Mouse (Mus musculus) liver, embryonic 11.5 days (tissue): ENCODE results near the gene Ppp2r5c. TPM values are rescaled to one million over a fixed set of nuclear protein-coding genes. Genes with fewer than 3 reads are reported as not detected.

Experiments
- ATAC-seq: fragments of 200-750 bp; cut with Nextera tagmentation; replicated peaks from 2 replicates; pipeline ENCODE4 v1.8.0; 2017; ENCODE audit warnings: moderate number of reproducible peaks, mild to moderate bottlenecking, moderate TSS enrichment, moderate library complexity; ENCODE audit not compliant: low FRiP score
- DNase-seq: peaks from one replicate; pipeline ENCODE4 v3.0.0-alpha.2; 2017; ENCODE audit warnings: low spot score
- H3K27ac ChIP-seq: fragments of 300-500 bp; sonication (generic); 2 replicates; pipeline ENCODE4 v1.5.1; 2014; ENCODE audit warnings: mild to moderate bottlenecking, low read depth, low read length, control low read depth
- H3K27me3 ChIP-seq: fragments of 300-500 bp; sonication (generic); replicated peaks from 2 replicates; pipeline ENCODE4 v1.6.1; 2014; ENCODE audit warnings: low read length, mixed read lengths; ENCODE audit not compliant: control insufficient read depth, insufficient read depth
- H3K36me3 ChIP-seq: fragments of 300-500 bp; sonication (generic); 2 replicates; pipeline ENCODE4 v1.6.1; 2014; ENCODE audit warnings: mild to moderate bottlenecking, low read length, moderate library complexity, mixed read lengths; ENCODE audit not compliant: control insufficient read depth, insufficient read depth
- H3K4me1 ChIP-seq: fragments of 300-500 bp; sonication (generic); replicated peaks from 2 replicates; pipeline ENCODE4 v1.6.1; 2014; ENCODE audit warnings: low read length, mixed read lengths; ENCODE audit not compliant: control insufficient read depth, insufficient read depth
- H3K4me2 ChIP-seq: fragments of 300-500 bp; sonication (generic); 2 replicates; pipeline ENCODE4 v1.6.1; 2014; ENCODE audit warnings: mild to moderate bottlenecking, control low read depth, moderate library complexity
- H3K4me3 ChIP-seq: fragments of 300-500 bp; sonication (generic); 2 replicates; pipeline ENCODE4 v1.5.1; 2014; ENCODE audit warnings: low read depth, low read length, control low read depth
- H3K9ac ChIP-seq: fragments of 300-500 bp; sonication (generic); 2 replicates; pipeline ENCODE4 v1.6.1; 2014; ENCODE audit warnings: low read depth, low read length, control low read depth
- H3K9me3 ChIP-seq: fragments of 300-500 bp; sonication (generic); 2 replicates; pipeline ENCODE4 v1.6.1; 2016; ENCODE audit warnings: low read length, inconsistent platforms, mixed read lengths; ENCODE audit not compliant: control insufficient read depth
- WGBS: fragments of 180-500 bp; shearing (Covaris S2); extraction: QIAGEN DNeasy Blood & Tissue Kit; methylation state at CpG from one replicate; pipeline ENCODE4 v1.1.7; 2014; 5-methylcytosine and 5-hydroxymethylcytosine counted together
- polyA plus RNA-seq: library from polyadenylated mRNA; unstranded; fragments of >200 nt; fragmentation: Nextera tagmentation; extraction: Ambion mirVana; gene quantifications from 2 replicates; pipeline ENCODE4 v1.2.1, GENCODE M21; 2014

Ppp2r5c gene
- polyA plus RNA-seq, 1 experiment from 2014 or later = 138 TPM

GRCm38 (mm10) chr12:110436638-110437366 is 10.1 kb upstream of the Ppp2r5c start:
- 39% methylated on average over 9 of the region's 9 CpGs for WGBS
- DNase-seq = no peak
- H3K9ac ChIP-seq = no peak overlapping the region
- no peaks in the 10 kb centered on the region for H3K36me3 ChIP-seq
- H3K4me3 ChIP-seq = no peak overlapping the region
- H3K4me2 ChIP-seq = no peak overlapping the region
- no peak overlapping the region for H3K27ac ChIP-seq
- no peaks in the 10 kb centered on the region for H3K4me1 ChIP-seq
- no peaks in the 10 kb centered on the region for H3K9me3 ChIP-seq
- no peaks in the 10 kb centered on the region for H3K27me3 ChIP-seq
- no peak for ATAC-seq

DNA sequence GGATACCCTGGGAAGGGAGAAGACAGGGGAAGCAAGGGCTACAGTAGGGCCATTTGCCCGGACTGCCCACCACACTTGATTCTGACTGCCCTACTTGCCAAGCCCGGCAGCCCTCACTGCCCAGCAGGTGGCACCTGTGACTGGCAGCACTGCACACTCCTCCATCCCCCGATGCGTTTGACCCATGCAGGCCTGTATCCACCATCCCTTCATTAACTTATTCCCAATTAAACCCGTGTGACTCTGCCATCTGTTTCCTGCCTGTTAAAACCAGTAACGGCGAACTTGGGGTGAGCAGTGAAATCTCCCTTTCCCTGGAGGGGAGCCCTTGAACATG is 9.6 kb upstream of the Ppp2r5c start:
- Histone ChIP-seq H3K4me3 (no peak overlapping the region), H3K9ac (no peak overlapping the region), H3K27me3 (no peaks in the 10 kb centered on the region), H3K36me3 (no peaks in the 10 kb centered on the region), H3K27ac (no peak overlapping the region), H3K9me3 (no peaks in the 10 kb centered on the region), H3K4me2 (no peak overlapping the region), H3K4me1 (no peaks in the 10 kb centered on the region)
- ATAC-seq (no peak), DNase-seq (no peak)
- 64% methylated on average over 7 of the region's 7 CpGs for WGBS

DNA sequence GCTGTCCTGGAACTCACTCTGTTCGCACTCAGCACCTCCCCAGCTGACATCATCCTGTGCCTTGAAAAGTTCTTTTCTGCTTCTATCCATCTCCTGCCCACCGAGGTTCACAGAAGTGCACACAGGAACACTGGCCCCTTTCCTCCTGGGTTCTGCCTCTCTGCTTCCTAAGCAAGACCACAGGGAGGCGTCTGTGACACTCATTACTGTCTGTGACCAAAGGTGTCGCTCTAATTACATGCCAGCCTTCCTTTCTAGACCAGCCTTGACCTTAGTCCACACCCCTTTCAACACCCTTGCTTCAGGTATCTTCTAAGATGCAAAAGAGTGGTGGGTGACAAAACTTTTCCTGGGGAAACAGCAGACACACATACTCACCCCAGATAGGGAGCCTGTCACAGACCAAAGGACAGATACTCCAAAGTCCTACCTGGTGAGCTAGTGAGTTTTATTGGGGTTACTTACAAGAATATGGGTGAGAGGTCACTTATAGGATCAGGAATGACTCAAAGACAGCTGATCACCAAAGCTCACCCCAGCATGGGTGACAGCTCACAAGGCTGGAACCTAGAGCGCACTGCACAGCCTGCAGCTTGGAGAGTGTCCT is 8.4 kb upstream of the Ppp2r5c start:
- H3K36me3 ChIP-seq = no peaks in the 10 kb centered on the region
- no peak overlapping the region for H3K4me3 ChIP-seq
- H3K4me1 ChIP-seq = no peaks in the 10 kb centered on the region
- no peak overlapping the region for H3K4me2 ChIP-seq
- WGBS = 30% methylated on average over 5 of the region's 5 CpGs
- no peak overlapping the region for H3K27ac ChIP-seq
- no peak for ATAC-seq
- H3K9me3 ChIP-seq = no peaks in the 10 kb centered on the region
- 0 out of 2 replicates have a peak, but pooled peaks cover 3% of the 10 kb centered on the region for H3K27me3 ChIP-seq
- H3K9ac ChIP-seq = no peak overlapping the region
- no peak for DNase-seq

DNA sequence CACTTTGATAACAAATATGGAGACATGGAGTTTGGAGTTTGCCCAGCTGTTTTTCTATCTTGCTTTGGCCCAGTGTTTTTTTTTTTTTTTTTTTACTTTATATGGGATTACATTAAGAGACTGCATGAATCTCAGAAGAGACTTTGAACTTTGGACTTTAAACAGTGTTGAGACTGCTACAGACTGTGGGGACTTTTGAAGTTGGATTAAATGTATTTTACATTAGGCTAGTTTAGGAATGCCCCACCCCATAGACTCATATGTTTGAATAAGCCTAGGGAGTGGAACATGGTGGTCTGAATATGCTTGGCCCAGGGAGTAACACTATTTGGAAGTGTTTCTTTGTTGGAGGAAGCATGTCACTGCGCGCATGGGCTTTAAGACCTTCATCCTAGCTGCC is 4.7 kb upstream of the Ppp2r5c start:
- H3K27ac ChIP-seq = no peak overlapping the region
- WGBS = 75% methylated on average over 2 of the region's 2 CpGs

DNA sequence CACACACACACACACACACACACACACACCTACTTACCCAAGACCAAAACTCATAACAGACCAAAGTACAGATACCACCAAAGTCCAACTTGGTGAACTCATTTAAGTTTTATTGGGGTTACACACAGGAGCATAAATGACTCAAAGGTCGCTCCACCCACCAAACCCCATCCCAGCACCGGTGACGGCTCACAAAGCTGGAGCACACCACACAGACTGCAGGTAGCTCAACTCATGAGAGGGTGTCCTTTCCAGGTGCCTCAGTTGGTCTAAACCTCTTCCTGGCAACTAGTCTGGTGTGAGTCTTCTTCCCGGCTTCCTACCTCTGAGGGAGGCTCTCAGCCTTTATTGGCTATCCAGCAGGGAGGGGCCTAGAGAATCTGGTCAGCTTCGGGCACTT is 2.4 kb upstream of the Ppp2r5c start:
- H3K4me1 ChIP-seq = peaks cover 6% of the 10 kb centered on the region; the same call in 1 of the 2 replicates
- ATAC-seq (no peak), DNase-seq (no peak)
- no peak overlapping the region for H3K4me3 ChIP-seq
- H3K27ac ChIP-seq = no peak overlapping the region
- H3K9ac ChIP-seq = no peak overlapping the region
- no peaks in the 10 kb centered on the region for H3K36me3 ChIP-seq
- H3K9me3 ChIP-seq = no peaks in the 10 kb centered on the region
- WGBS = 75% methylated on average over 5 of the region's 5 CpGs
- 0 out of 2 replicates have a peak, but pooled peaks cover 3% of the 10 kb centered on the region for H3K27me3 ChIP-seq
- no peak overlapping the region for H3K4me2 ChIP-seq

More for the DNA sequence above, 4.7 kb upstream of the Ppp2r5c start:
- no peak overlapping the region for H3K9ac ChIP-seq
- DNase-seq (no peak), ATAC-seq (no peak)
- H3K4me2 ChIP-seq = no peak overlapping the region
- H3K4me3 ChIP-seq = no peak overlapping the region
- H3K9me3 ChIP-seq = no peaks in the 10 kb centered on the region
- peaks cover 6% of the 10 kb centered on the region; the same call in 1 of the 2 replicates for H3K4me1 ChIP-seq
- H3K27me3 ChIP-seq = 0 out of 2 replicates have a peak, but pooled peaks cover 3% of the 10 kb centered on the region
- no peaks in the 10 kb centered on the region for H3K36me3 ChIP-seq

DNA sequence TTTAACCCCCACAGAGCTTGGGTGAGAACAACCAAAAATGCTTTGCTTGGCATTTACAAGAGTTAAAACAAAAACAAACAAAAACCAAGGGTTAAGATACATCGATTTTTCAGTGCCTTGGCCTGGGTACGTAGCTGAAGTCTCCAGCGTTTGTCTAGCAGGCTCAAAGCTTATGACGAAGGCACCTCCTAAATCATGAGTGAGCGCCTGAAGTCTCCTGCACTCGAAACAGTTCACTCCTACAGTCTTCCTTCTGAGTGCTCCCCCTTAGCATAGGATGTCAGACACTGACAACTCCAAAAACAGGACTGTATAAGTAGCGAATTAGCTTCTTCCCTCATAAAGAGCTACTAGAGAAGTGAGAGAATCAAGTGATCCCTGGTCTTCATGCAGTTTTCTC is 1.1 kb upstream of the Ppp2r5c start:
- peak overlapping the region; percentile 85; the same call in 1 of the 2 replicates for H3K9ac ChIP-seq
- H3K4me1 ChIP-seq = peaks cover 6% of the 10 kb centered on the region; the same call in 1 of the 2 replicates
- peak overlapping the region; percentile 85 for H3K4me3 ChIP-seq
- H3K27ac ChIP-seq = 0 out of 2 replicates have a peak overlapping the region, but pooled peaks have one; percentile 16
- ATAC-seq (no peak), DNase-seq (no peak)
- H3K27me3 ChIP-seq = 0 out of 2 replicates have a peak, but pooled peaks cover 3% of the 10 kb centered on the region
- H3K4me2 ChIP-seq = peak overlapping the region; percentile 83
- WGBS = 42% methylated on average over 7 of the region's 7 CpGs
- H3K36me3 ChIP-seq = no peaks in the 10 kb centered on the region
- no peaks in the 10 kb centered on the region for H3K9me3 ChIP-seq

- Histone ChIP-seq H3K27me3 (0 out of 2 replicates have a peak, but pooled peaks cover 3% of the 10 kb centered on the region), H3K27ac (peak overlapping the region; percentile 40; the same call in 1 of the 2 replicates), H3K9ac (peak overlapping the region; percentile 85), H3K4me3 (peak overlapping the region; percentile 85), H3K36me3 (no peaks in the 10 kb centered on the region), H3K4me1 (peaks cover 6% of the 10 kb centered on the region; the same call in 1 of the 2 replicates), H3K9me3 (no peaks in the 10 kb centered on the region), H3K4me2 (peak overlapping the region; percentile 85)
- 1% methylated on average over 30 of the region's 39 CpGs for WGBS
- DNase-seq (peak; percentile 60), ATAC-seq (peak; percentile 63)
Observed at GRCm38 (mm10) chr12:110447306-110447705, 386 bp downstream of the Ppp2r5c start.

- no peak for ATAC-seq
- Histone ChIP-seq H3K36me3 (no peaks in the 10 kb centered on the region), H3K4me1 (peaks cover 6% of the 10 kb centered on the region; the same call in 1 of the 2 replicates), H3K9me3 (no peaks in the 10 kb centered on the region), H3K4me3 (no peak overlapping the region), H3K4me2 (no peak overlapping the region), H3K27me3 (no peaks in the 10 kb centered on the region), H3K27ac (no peak overlapping the region), H3K9ac (no peak overlapping the region)
- WGBS = 89% methylated on average over 10 of the region's 10 CpGs
- no peak for DNase-seq
Observed at GRCm38 (mm10) chr12:110448767-110449166, 1.8 kb downstream of the Ppp2r5c start.
